Comparison of ENCODE assay signal across 21 mouse cellular contexts in the genomic region with DNA sequence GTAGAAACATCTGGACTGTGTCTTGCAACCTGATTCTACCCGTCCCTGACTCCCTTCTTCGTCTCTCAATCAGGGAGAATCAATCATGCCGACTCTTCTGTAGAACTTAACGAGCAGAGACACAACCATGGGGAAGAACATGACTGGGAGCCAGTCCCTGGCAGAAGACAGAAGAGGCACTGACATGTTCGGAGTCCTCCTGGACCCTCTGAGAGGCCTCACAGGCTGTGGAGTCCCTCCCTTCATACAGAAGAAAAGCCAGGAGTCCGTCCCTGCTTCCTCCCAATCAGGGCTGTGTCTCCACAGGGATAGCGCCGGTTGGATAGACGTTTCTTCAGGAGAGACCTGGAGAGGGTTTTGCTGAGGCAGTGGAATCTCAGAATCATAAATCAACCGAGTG.
A peak's percentile ranks its signal among the peaks of the same experiment; 100 is the strongest.
DNase-seq lines count a peak whose midpoint lies in the region; ATAC-seq and TF ChIP-seq lines count a peak whose summit lies in the region.
"Had no signal": no experiment of that assay in that cellular context is flagged by ENCODE, and none has a peak within 500 bp of the region (broad histone marks: within the 10 kb centered on the region; RNA-seq: fewer than 3 reads in every experiment).

No protein-coding gene starts in this region.

- no peaks in the 10 kb centered on the region for H3K36me3 ChIP-seq in intestine, postnatal 0 days (ENCODE audit: control insufficient read depth, insufficient read depth)
- no peaks in the 10 kb centered on the region for H3K36me3 ChIP-seq in intestine, embryonic 16.5 days (ENCODE audit: control insufficient read depth, insufficient read depth, low read length)
- H3K36me3 ChIP-seq in neural tube, embryonic 13.5 days = no peaks in the 10 kb centered on the region
- H3K36me3 ChIP-seq in neural tube, embryonic 15.5 days = no peaks in the 10 kb centered on the region
- H3K36me3 ChIP-seq in limb, embryonic 12.5 days = no peaks in the 10 kb centered on the region
- H3K36me3 ChIP-seq: hindbrain, embryonic 15.5 days; midbrain, embryonic 12.5 days had no signal

- no peak for TF ChIP-seq CTCF in intestine, postnatal 0 days (IDR thresholded peaks at IDR 0.05; ENCODE audit: low read depth)

- H3K9ac ChIP-seq in intestine, postnatal 0 days (ENCODE audit: low read depth, low read length) = no peak overlapping the region
- no peak overlapping the region for H3K9ac ChIP-seq in intestine, embryonic 16.5 days (ENCODE audit: low read depth, low read length)
- H3K9ac ChIP-seq in neural tube, embryonic 13.5 days = no peak overlapping the region
- no peak overlapping the region for H3K9ac ChIP-seq in neural tube, embryonic 15.5 days (replicated peaks)
- H3K9ac ChIP-seq in limb, embryonic 12.5 days (replicated peaks) = no peak overlapping the region
- H3K9ac ChIP-seq: forebrain, postnatal 0 days; hindbrain, embryonic 15.5 days; liver, postnatal 0 days; midbrain, embryonic 12.5 days had no signal

- no peaks in the 10 kb centered on the region for H3K27me3 ChIP-seq in intestine, postnatal 0 days (replicated peaks; ENCODE audit: control insufficient read depth, insufficient read depth, low read length)
- H3K27me3 ChIP-seq in intestine, embryonic 16.5 days (replicated peaks; ENCODE audit: control insufficient read depth, insufficient read depth, low read length) = no peaks in the 10 kb centered on the region
- H3K27me3 ChIP-seq in neural tube, embryonic 13.5 days = peaks cover 8% of the 10 kb centered on the region; the same call in 1 of the 2 replicates
- H3K27me3 ChIP-seq in neural tube, embryonic 15.5 days (replicated peaks) = 0 out of 2 replicates have a peak, but pooled peaks cover 3% of the 10 kb centered on the region
- H3K27me3 ChIP-seq in limb, embryonic 12.5 days = no peaks in the 10 kb centered on the region; the same call in 1 of the 2 replicates
- H3K27me3 ChIP-seq: Patski had no signal

- no peaks in the 10 kb centered on the region for H3K4me1 ChIP-seq in intestine, postnatal 0 days (replicated peaks; ENCODE audit: control insufficient read depth, insufficient read depth, low read length)
- H3K4me1 ChIP-seq in intestine, embryonic 16.5 days (ENCODE audit: control insufficient read depth, insufficient read depth, low read length) = peaks cover 11% of the 10 kb centered on the region
- peaks cover 38% of the 10 kb centered on the region for H3K4me1 ChIP-seq in neural tube, embryonic 13.5 days (replicated peaks)
- H3K4me1 ChIP-seq in neural tube, embryonic 15.5 days = peaks cover 27% of the 10 kb centered on the region
- H3K4me1 ChIP-seq in limb, embryonic 12.5 days (replicated peaks) = peaks cover 49% of the 10 kb centered on the region

- ATAC-seq in intestine, postnatal 0 days = no peak
- no peak for ATAC-seq in intestine, embryonic 16.5 days
- no peak for ATAC-seq in neural tube, embryonic 13.5 days (ENCODE audit: low read depth)
- no peak for ATAC-seq in neural tube, embryonic 15.5 days (ENCODE audit: low FRiP score)
- no peak for ATAC-seq in limb, embryonic 12.5 days (ENCODE audit: insufficient number of reproducible peaks, insufficient read depth, low FRiP score, low TSS enrichment, low read depth)
- ATAC-seq: forebrain, postnatal 0 days; liver, postnatal 0 days; Patski had no signal

- DNase-seq in adrenal gland, postnatal 4 days (ENCODE audit: low spot score in 2 of 2) = no peak
- DNase-seq in Muller cell, postnatal 12 days (ENCODE audit: inconsistent ontology term) = no peak
- DNase-seq: adrenal gland, adult 2 months; cerebellum, adult 11-12 months; cerebellum, postnatal 10 days; forebrain, postnatal 0 days; heart, postnatal 4 days; kidney, adult 11 months; layer of hippocampus, adult 9-11 months; liver, postnatal 0 days; lung, postnatal 10 days; thymus, postnatal 14 days had no signal

- H3K4me2 ChIP-seq in intestine, postnatal 0 days (replicated peaks; ENCODE audit: low read depth) = 0 out of 2 replicates have a peak overlapping the region, but pooled peaks have one; percentile 1
- no peak overlapping the region for H3K4me2 ChIP-seq in intestine, embryonic 16.5 days (ENCODE audit: low read depth, low read length)
- no peak overlapping the region for H3K4me2 ChIP-seq in neural tube, embryonic 13.5 days
- no peak overlapping the region for H3K4me2 ChIP-seq in neural tube, embryonic 15.5 days
- no peak overlapping the region for H3K4me2 ChIP-seq in limb, embryonic 12.5 days
- H3K4me2 ChIP-seq: hindbrain, embryonic 15.5 days; midbrain, embryonic 12.5 days had no signal

- WGBS in intestine, postnatal 0 days = 42% methylated on average over 10 of the region's 10 CpGs
- WGBS in intestine, embryonic 16.5 days = 36% methylated on average over 10 of the region's 10 CpGs
- WGBS in neural tube, embryonic 13.5 days = 63% methylated on average over 10 of the region's 10 CpGs
- 57% methylated on average over 10 of the region's 10 CpGs for WGBS in neural tube, embryonic 15.5 days
- WGBS in limb, embryonic 12.5 days = 29% methylated on average over 10 of the region's 10 CpGs

- no peak overlapping the region for H3K27ac ChIP-seq in intestine, postnatal 0 days (ENCODE audit: low read depth, low read length)
- H3K27ac ChIP-seq in intestine, embryonic 16.5 days (ENCODE audit: low read length) = no peak overlapping the region
- 0 out of 2 replicates have a peak overlapping the region, but pooled peaks have one; percentile 1 for H3K27ac ChIP-seq in neural tube, embryonic 13.5 days (replicated peaks)
- no peak overlapping the region for H3K27ac ChIP-seq in neural tube, embryonic 15.5 days (replicated peaks)
- H3K27ac ChIP-seq in limb, embryonic 12.5 days = 0 out of 2 replicates have a peak overlapping the region, but pooled peaks have one; percentile 35
- H3K27ac ChIP-seq: hindbrain, embryonic 15.5 days; left cerebral cortex, adult 2 months; midbrain, embryonic 12.5 days had no signal

- no peaks in the 10 kb centered on the region for H3K9me3 ChIP-seq in intestine, postnatal 0 days (ENCODE audit: control insufficient read depth)
- H3K9me3 ChIP-seq in intestine, embryonic 16.5 days (ENCODE audit: control insufficient read depth, low read length) = no peaks in the 10 kb centered on the region
- no peaks in the 10 kb centered on the region for H3K9me3 ChIP-seq in neural tube, embryonic 13.5 days
- no peaks in the 10 kb centered on the region for H3K9me3 ChIP-seq in neural tube, embryonic 15.5 days (replicated peaks)
- H3K9me3 ChIP-seq in limb, embryonic 12.5 days = no peaks in the 10 kb centered on the region
- H3K9me3 ChIP-seq: hindbrain, embryonic 15.5 days; midbrain, embryonic 12.5 days had no signal

- no peak overlapping the region for H3K4me3 ChIP-seq in intestine, postnatal 0 days (ENCODE audit: low read depth, low read length)
- H3K4me3 ChIP-seq in intestine, embryonic 16.5 days (ENCODE audit: low read length) = no peak overlapping the region
- H3K4me3 ChIP-seq in neural tube, embryonic 13.5 days = no peak overlapping the region
- H3K4me3 ChIP-seq in neural tube, embryonic 15.5 days (replicated peaks) = no peak overlapping the region
- no peak overlapping the region for H3K4me3 ChIP-seq in limb, embryonic 12.5 days (replicated peaks)
- H3K4me3 ChIP-seq: hindbrain, embryonic 15.5 days; left cerebral cortex, adult 2 months; midbrain, embryonic 12.5 days had no signal

Comparison
In these comparisons a context has a peak if more than half of its experiments do, and no peak if none do; other contexts are left out.
1. H3K27ac ChIP-seq: peak in neural tube, embryonic 13.5 days (single experiment) and limb, embryonic 12.5 days (single experiment); none in intestine, postnatal 0 days (single experiment), intestine, embryonic 16.5 days (single experiment) and neural tube, embryonic 15.5 days (single experiment).